Mouse (Mus musculus): Measurements from ENCODE around the gene Cchcr1. TPM values are rescaled to one million over a fixed set of nuclear protein-coding genes. Genes with fewer than 3 reads are reported as not detected.

The Cchcr1 gene
- total RNA-seq, 2 experiments from 2014 or later = 11.0 to 12.6 TPM

GRCm38 (mm10) chr17:35549437-35550142, 32.7 kb downstream of the Cchcr1 start:
- no peak overlapping the region; the same call in 1 of the 2 replicates for H3K4me3 ChIP-seq
- peak overlapping the region; percentile 88 for H3K27ac ChIP-seq

DNA sequence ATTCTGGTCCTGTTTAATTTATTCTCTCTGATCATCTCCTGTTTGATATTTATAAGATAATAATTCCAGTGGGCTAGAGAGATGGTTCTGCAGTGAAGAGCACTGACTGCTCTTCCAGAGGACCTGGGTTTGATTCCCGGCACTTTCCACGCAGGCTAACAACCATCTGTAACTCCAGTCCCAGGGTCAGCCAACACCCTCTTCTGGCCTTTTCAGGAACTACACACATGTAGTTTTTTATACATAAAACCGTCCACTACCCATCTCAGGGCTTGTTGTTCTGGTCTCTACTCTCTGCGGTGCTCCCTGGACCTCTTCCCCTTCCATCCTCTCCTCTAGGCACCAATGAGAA, 33.2 kb downstream of the Cchcr1 start:
- H3K4me3 ChIP-seq = no peak overlapping the region
- DNase-seq (ENCODE audit: low spot score in 2 of 2) = no peak

More at GRCm38 (mm10) chr17:35549437-35550142, 32.7 kb downstream of the Cchcr1 start:
- TF ChIP-seq CTCF (conservative IDR thresholded peaks at IDR 0.05) = no peak
- peak; percentile 55 to 69 for DNase-seq (ENCODE audit: low spot score in 2 of 2)

GRCm38 (mm10) chr17:35550871-35551270, 34.0 kb downstream of the Cchcr1 start:
- no peak overlapping the region for H3K27ac ChIP-seq
- H3K4me3 ChIP-seq = no peak overlapping the region
- no peak for TF ChIP-seq CTCF (conservative IDR thresholded peaks at IDR 0.05)
- no peak for DNase-seq (ENCODE audit: low spot score in 2 of 2)

More for the DNA sequence above, 33.2 kb downstream of the Cchcr1 start:
- H3K27ac ChIP-seq = peak overlapping the region; percentile 88
- TF ChIP-seq CTCF (conservative IDR thresholded peaks at IDR 0.05) = peak; percentile 50

GRCm38 (mm10) chr17:35551881-35552414, 35.0 kb downstream of the Cchcr1 start, which contains the start of gene Cdsn:
Cdsn (plus strand) TSS chr17:35552128.
- Histone ChIP-seq H3K27ac (no peak within 1 kb of the TSS), H3K4me3 (no peak within 1 kb of the TSS)
- no peak for TF ChIP-seq CTCF (conservative IDR thresholded peaks at IDR 0.05)
- DNase-seq (ENCODE audit: low spot score in 2 of 2) = no peak

GRCm38 (mm10) chr17:35554321-35554720, 37.4 kb downstream of the Cchcr1 start:
- TF ChIP-seq CTCF (conservative IDR thresholded peaks at IDR 0.05) = no peak
- no peak overlapping the region for H3K4me3 ChIP-seq
- no peak for DNase-seq (ENCODE audit: low spot score in 2 of 2)
- H3K27ac ChIP-seq = no peak overlapping the region

DNA sequence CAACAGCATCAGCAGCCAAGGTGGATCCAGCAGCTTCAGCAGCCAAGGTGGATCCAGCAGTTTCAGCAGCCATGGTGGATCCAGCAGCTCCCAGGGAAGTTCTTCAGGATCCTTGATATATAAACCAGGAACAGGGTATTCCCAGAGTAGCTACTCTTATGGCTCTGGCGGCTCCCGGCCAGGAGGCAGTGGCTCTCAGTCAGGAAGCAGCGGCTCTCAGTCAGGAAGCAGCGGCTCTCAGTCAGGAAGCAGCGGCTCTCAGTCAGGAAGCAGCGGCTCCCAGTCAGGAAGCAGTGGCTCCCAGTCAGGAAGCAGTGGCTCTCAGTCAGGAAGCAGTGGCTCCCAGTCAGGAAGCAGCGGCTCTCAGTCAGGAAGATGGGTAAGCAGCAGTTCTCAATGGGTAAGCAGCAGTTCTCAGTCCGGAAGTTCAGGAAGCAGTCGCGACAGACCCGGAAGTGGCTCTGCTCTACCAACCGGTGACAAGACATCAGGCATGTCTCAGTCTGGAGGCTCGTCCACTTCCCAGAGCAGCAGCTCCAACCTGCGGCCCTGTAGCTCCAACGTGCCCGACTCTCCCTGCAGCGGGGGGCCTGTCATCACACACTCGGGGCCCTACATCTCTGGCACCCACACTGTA, 38.0 kb downstream of the Cchcr1 start:
- no peak for DNase-seq (ENCODE audit: low spot score in 2 of 2)
- H3K27ac ChIP-seq = no peak overlapping the region
- no peak overlapping the region for H3K4me3 ChIP-seq
- TF ChIP-seq CTCF (conservative IDR thresholded peaks at IDR 0.05) = no peak

DNA sequence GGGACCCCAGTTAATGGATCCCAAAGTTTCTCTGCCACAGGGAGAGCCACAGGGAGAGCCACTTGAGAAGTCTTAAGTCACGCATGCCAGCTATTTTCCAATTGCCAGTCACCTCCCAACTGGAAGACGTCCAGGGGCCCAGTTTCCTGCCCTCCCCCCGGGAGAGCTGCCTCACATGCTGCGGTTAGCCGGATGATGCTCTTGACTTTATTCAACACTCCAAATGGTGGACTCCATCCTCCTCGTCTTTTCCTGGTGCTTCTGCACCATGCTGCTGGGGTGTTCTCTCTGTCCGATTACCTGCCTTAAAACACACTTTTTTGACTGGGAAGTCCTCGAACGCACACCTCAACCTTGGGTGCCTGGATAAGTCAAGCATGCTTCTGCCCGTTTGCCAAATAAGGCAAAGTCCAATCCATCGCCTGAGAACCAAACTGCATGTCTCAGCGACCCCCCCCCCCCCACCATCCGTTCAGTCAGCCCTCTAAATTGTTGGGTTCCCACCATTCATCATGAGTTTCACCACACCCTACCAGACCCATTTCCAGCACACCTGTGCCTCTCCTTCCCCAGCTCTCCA, 39.4 kb downstream of the Cchcr1 start:
- DNase-seq (ENCODE audit: low spot score in 2 of 2) = no peak
- TF ChIP-seq CTCF (conservative IDR thresholded peaks at IDR 0.05) = no peak

DNA sequence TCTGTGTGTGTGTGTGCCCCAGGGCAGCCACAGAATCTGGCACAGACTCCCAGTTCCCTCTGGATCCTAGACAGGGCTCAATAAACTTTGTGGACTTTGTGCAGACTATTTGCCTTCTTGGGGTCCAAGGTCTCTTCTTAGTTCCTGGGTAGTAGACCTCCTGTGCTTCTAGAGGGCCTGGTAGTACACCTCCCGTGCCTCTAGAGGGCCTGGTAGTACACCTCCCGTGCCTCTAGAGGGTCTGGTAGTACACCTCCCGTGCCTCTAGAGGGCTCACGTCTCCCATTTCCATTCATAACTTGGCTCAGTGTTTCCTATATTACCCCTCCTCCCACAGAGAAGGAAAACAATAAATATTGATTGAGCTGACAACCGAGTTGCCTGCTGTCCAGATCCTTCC, 39.9 kb downstream of the Cchcr1 start:
- H3K4me3 ChIP-seq = no peak overlapping the region
- peak in 1 of 2 experiments; percentile 59 for DNase-seq (ENCODE audit: low spot score in 2 of 2)

More for the DNA sequence above, 39.4 kb downstream of the Cchcr1 start:
- H3K27ac ChIP-seq = no peak overlapping the region
- H3K4me3 ChIP-seq = no peak overlapping the region

DNA sequence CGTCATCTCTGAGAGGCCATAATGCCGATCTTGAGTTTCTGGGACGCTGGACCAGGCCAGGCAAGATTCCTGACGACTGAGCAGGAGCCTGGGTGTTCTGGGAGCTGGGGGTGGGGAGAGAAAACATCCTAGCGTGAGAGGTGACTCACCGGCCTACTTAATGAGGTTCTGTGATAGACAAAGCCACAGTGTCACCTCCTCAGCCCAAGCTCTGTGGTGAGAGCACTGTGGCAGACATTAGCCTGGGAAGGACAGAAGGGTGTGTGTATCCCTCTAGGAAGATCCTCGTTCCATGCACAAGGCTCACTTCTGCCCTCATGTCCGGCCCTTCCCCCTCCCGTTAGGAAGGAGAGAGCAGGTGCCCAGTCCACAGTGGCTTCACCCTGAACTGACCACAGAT, 40.5 kb downstream of the Cchcr1 start:
- no peak overlapping the region for H3K4me3 ChIP-seq
- no peak overlapping the region for H3K27ac ChIP-seq
- no peak for TF ChIP-seq CTCF (conservative IDR thresholded peaks at IDR 0.05)
- DNase-seq (ENCODE audit: low spot score in 2 of 2) = no peak

More for the DNA sequence above, 39.9 kb downstream of the Cchcr1 start:
- no peak overlapping the region for H3K27ac ChIP-seq
- peak; percentile 92 for TF ChIP-seq CTCF (conservative IDR thresholded peaks at IDR 0.05)

DNA sequence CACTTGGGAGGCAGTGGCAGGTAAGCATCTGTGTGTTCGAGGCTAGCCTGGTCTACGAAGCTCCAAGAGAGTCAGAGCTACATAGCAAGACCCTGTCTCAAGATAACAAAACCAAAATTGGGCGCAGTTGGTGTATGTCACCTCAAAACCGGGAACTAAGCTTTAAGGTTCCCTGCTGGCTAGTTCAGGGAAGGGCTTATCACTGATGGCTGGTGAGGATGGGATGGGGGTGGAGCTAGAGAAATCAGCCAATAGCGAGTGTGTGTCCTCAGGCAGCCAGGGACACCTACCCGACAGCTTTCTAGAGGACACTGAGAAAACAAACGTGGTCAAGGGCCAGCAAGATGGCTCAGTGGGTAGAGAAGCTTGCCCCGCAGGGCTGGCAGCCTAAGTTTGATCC, 41.3 kb downstream of the Cchcr1 start:
- no peak for DNase-seq (ENCODE audit: low spot score in 2 of 2)
- H3K27ac ChIP-seq = no peak overlapping the region
- TF ChIP-seq CTCF (conservative IDR thresholded peaks at IDR 0.05) = no peak

DNA sequence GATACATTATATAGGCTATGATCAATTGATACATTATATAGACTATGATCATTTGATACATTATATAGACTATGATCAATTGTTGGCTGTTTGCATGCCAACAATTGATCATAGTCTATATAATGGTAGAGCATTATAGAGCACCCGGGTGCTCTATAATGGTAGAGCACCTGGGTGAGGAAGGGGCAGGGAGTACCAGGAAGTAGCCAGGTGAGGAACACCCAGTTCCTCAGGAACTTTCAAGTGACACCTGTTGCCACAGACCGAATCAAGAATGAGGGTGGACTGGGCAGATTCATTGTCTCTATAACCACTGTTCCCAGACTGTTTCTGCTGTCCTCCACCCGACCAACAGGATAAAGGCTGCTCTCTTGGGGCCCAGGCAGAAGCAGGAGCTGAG, 50.2 kb downstream of the Cchcr1 start, which contains the start of gene 2300002M23Rik:
Gene 2300002M23Rik (plus strand): TSS at position 301 of the 400 bp plus-strand sequence.
- Histone ChIP-seq H3K4me3 (no peak within 1 kb of the TSS), H3K27ac (no peak within 1 kb of the TSS)
- no peak for DNase-seq (ENCODE audit: low spot score in 2 of 2)
- no peak for TF ChIP-seq CTCF (conservative IDR thresholded peaks at IDR 0.05)

More for the DNA sequence above, 41.3 kb downstream of the Cchcr1 start:
- H3K4me3 ChIP-seq = no peak overlapping the region

DNA sequence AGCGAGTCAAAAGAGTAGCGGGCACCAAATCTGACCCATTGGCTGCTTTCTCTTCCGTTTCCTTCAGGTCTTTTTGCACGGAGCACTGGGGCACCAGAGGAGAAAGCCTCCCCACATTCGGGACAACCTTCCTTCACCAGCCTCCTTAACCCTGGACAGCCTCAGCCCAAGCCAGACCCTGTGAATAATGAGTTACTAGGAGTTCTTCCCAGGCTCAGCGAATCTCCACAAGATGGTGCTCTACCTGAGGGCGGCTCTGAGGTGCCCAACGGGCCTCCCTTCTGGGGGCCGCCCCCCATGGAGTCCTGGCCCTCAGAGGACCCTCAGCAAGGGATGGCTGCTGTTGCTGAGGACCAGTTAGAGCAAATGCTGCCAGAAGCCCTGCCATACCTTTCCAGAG, 50.9 kb downstream of the Cchcr1 start:
- no peak for DNase-seq (ENCODE audit: low spot score in 2 of 2)
- no peak for TF ChIP-seq CTCF (conservative IDR thresholded peaks at IDR 0.05)
- no peak overlapping the region for H3K27ac ChIP-seq
- no peak overlapping the region for H3K4me3 ChIP-seq

Data from layer of hippocampus, adult 2 months (tissue).